Mouse (Mus musculus): ENCODE data around the gene Prkag2.
A peak's percentile ranks its signal among the peaks of the same experiment; 100 is the strongest.
"Not testable (repeated sequence)": the region's sequence is repeated elsewhere in the genome, so short reads cannot be mapped to it uniquely, and the experiment has no call there.

Prkag2 gene

DNA sequence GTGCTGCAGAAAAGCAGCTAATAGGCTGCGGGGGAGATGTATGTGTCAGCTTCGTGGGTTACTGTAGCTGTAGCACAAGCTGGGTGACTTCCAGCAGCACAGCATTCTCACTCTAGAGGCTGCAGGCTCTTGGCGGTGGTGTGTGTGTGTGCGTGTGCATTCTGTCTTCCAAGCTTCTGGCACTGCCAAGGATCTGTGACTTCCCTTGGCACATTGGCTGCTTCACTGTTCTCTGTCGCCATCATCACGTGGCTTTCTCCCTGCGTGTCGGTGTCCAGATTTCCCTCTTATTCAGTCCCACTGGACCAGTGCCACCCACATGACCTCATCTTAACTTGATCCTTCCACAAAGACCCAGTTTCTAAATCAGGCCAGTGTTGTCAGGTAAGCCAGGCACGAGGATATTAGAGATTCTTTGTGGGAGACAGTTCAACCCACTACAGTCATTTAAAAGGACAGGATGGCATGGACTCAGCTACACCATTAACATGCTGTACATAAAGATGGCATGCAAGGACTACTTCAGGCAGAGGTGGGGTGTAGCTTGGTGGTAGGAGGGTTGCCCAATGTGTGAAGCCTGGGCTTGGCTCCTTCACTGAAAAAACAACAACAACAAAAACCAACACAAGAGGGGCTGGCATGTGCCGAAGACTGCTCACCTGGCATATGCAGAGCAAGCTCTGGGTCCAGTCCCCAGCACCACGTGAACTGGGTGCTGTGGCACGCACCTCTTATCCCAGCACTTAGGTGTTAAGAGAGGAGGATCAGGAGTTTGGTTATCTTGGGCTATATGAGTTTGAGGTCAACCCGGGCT is 239.6 kb downstream of the Prkag2 start:
- peak; percentile 65 for DNase-seq

GRCm38 (mm10) chr5:24859771-24860540 is 240.5 kb downstream of the Prkag2 start:
- DNase-seq, result no peak

GRCm38 (mm10) chr5:24854827-24855600 is 245.4 kb downstream of the Prkag2 start:
- no peak for DNase-seq

DNA sequence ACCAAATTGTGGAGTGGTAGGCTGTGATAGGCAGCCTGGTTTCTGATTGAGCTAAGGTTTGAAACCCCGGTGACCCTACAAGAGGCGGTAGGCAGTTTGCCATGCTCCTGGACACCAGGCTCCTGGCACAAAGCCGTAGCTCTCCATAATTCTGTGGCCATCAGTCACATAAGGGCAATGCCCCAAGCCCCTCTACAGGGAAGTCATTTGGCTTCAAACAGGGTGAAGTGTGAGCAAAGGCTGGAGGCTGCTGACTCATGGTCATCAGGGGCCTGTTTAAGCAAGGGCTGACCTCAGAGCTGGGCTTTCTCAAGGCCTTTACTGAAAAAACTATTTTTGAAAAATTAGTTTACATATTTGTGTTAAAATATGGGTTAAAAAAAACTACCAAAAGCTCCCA is 246.2 kb downstream of the Prkag2 start:
- no peak for DNase-seq

DNA sequence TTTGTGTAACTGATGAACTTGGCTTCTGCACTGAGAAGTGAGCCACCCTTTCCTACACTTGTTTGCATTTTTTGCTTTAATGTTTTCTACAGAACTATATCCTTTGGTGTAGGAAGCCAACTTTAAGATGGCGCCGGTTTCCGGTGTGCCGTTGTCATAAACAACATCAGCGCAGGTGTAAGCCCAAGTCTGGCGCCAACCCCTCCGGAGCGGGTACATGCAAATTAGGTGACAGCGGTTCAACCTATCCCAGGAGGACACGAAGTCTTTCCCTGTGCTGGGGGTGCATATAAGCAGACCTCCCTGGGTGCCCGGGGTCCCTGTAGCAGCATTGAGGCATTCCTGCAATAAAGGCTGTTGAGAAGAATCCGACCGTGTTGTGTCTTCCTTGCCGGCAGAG is 252.2 kb downstream of the Prkag2 start:
- not testable (repeated sequence) for DNase-seq

- DNase-seq, result no peak
Measured at GRCm38 (mm10) chr5:24843841-24844240, 256.6 kb downstream of the Prkag2 start.

DNA sequence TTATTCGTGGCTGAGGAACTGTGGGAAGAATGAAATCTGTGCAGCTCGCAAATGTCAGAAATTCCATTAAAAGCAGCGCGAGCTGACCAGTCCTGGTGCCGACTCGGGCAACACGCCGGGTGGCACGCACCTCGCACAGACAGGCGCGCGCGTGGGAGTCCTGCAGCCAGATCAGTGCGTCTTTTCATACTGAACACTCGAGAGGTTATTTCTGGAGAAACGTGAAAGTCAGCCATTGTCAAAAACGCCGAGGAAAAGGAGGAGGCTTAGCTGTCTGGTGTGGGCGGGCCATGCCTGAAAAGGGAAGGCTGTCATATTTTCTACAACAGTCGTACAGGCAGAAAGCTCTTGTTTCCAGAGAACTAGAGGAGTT is 257.4 kb downstream of the Prkag2 start:
- peak; percentile 71 for DNase-seq

DNA sequence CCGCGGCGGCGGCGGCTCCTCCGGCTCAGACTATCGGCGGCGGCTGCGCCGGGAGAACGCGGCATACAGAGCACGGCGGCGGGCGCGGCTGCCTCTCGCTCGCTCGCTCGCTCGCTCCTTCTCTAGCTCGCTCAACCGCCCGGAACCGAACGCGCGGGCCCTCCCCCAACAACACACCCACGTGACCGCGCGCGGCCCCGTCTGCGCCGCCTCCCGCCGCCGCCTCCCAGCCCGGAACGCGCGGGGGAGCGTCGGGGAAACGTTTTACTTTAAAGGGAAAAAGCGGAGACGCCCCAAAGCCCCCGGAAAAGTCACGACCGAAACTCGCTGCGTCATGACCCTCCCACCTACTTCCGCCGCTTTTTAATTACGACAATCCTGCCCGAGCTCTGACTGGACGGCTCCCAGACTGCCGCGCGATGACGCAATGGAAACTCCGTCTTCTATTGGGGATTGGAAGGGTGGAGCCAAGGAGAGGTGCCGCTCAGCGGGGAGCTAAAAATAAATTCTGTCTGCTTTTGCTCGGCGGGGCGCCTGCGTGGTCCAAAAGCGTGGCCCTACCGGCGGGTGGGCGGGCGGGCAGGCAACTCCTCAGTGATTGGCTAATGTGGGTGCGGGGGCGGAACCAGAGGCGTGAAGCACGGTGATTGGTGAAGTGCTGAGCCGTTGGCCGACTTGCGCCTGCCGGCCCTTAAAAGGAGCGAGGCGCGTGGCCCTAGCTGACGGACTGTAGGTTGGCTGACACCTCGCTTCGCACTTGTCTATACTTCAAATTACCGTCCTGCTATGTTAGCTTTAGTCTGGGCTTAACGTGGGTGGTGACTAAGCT is 258.0 kb downstream of the Prkag2 start, which contains the start of gene Rheb:
Gene Rheb (minus strand): TSS at position 351 of the 829 bp plus-strand sequence.
- DNase-seq, result peak; percentile 99

DNA sequence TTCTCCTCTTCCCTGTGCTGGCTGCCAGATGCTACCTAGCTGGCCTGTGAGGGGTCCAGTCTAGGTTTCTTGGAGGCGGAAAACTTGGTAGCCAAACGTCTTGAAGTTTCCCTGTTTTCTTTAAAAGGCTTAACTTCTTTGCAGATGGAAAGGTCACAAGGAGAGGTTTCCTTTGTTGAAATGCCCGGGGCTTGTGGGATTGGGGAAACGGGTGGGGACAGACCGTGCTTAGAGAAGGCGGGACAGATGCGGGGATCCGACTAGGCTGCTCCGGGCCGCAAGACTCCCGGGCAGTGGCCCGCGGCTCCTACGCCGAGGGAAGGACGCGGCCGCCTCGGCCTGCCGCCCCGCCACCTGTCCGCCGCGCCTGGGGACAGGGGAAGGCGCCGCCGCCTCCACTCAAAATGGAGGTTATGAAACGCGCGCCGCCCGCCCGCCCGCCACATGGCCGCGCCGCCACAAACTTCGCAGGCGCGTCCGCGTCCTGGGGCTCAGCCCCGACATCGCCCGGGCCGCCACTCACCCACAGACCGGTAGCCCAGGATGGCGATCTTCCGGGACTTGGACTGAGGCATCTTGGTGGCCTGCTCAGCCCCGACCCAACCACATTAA is 258.7 kb downstream of the Prkag2 start:
- peak; percentile 55 for DNase-seq

DNA sequence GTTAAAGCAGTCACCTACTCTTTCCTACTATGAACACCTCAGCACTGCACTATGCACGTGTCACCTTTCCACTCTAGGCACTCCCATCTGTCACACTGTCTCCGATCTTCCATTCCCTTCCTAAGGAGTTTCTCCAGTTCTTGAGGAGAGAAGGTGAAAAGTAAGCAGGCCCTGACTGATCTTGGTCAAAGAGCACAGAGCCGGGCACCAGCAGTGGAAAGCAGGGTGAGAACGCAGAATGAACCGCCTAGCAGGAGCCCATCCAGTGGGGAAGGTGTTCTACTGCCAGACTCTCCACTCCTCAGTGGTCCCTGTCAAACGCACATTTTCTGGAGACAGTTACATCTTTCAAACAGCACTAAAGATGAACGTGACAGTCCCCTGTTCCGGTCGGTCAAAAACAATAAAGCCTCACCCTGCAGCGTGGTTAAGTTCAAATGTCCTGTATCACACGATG is 259.4 kb downstream of the Prkag2 start:
- DNase-seq, result no peak

DNA sequence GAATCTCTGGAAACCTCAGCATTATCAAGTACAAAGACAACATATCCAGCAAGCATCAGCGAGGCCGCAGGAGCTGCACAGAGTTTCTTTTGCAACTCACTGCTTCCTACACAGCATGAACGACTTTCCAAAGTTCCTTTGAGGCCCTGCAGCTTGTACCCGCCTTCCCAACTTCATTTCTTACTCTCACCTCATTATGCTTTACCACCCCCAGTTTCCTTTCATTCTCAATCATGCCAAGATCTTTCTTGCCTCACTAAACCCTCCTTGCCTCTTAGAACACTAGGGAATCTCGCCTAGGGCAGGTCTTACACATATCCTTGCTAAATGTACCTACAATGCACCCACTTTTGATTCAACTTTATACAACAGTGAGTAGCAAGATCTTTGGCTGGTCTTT is 266.0 kb downstream of the Prkag2 start:
- DNase-seq, result no peak

GRCm38 (mm10) chr5:24831912-24832311 is 268.5 kb downstream of the Prkag2 start:
- DNase-seq, result no peak

GRCm38 (mm10) chr5:24828446-24828845 is 272.0 kb downstream of the Prkag2 start:
- DNase-seq, result no peak

- no peak for DNase-seq
Measured at GRCm38 (mm10) chr5:24827173-24827572, 273.3 kb downstream of the Prkag2 start.

- no peak for DNase-seq
Measured at GRCm38 (mm10) chr5:24826056-24826770, 274.2 kb downstream of the Prkag2 start.

DNA sequence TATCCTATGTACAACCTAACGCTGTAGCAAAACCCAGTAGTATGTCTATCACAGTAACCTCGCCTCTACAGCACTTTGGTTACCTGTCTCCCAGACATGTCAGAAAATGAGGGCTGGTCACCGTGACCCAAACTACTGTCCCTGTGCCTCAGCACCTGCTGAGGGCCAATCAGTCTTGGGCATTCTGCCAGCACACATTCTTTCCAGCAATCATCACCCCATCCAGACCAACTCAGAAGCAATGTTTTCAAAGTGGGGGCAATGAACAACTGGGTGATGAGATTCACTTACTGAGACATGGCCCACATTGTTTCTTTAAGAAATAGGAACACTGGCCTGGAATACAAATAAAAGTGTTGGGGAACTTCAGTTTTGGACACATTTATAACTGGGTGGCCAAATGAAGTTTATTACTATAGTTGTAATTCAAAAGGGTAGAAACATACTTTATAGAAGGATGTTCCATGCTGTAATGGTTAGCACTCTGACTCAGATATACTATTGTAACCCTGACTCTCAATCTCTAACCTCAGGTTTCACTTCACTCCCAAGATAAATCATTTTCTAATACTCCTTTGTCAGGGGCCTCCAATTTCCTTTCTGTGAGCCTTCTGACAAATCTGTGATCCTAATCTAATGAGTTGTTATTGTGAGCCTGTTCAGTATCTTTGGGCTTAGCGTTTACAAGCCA is 274.9 kb downstream of the Prkag2 start:
- no peak for DNase-seq

GRCm38 (mm10) chr5:24823864-24824405 is 276.5 kb downstream of the Prkag2 start:
- DNase-seq, result no peak

DNA sequence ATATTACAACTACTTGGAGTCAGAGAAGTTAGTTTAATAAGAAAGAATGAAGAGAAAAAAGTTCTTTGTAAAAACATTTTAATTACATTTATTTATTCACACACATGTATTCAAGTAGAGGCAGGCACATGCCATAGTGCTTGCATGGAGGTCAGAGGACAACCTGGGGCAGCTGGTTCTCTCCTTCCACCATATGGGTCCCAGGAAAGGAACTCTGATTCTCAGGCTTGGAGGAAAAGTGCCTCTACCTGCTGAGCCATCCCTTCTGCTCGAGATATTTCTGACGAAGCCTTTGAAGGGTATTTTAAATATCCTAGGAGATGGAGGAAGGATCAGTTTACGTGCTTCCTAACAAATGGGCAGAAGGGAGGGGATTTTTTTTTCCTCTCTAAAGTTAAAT is 277.7 kb downstream of the Prkag2 start:
- DNase-seq, result no peak

DNA sequence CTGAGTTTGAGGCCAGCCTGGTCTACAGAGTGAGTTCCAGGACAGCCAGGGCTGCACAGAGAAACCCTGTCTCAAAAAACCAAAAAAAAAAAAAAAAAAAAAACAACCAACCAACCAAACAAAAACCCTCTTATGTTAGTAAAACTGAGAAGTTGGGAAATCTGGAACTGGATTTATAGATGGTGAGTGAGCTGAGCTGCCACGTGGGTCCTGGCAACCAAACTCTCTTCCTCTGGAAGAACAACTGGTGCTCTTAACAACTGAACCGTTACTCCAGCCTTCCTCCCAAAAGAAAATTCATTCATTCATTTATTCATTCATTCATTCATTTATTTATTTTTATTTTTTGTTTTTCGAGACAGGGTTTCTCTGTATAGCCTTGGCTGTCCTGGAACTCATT is 278.2 kb downstream of the Prkag2 start:
- not testable (repeated sequence) for DNase-seq

DNA sequence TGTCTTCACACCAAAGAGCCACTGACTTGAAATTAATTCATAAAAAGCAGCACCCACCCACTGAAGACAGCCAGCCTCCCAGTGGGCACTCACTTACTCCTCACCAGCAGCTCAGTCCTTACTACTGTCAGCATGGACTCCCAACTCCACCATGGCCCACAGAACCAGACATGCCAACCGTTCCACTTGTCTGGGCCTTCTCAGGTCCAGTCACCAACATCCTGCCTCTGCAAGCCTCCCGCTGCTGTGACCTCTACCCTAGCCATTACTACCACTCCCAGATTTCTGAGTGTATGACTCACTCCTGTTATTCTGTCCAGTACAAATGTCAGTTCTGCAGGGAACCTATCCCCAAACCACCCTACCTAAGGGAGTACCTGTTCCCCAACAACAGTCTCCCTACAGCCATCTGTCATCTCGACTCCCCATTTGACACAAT is 279.0 kb downstream of the Prkag2 start:
- no peak for DNase-seq

Data from right cerebral cortex, postnatal 14 days (tissue).